Mouse (Mus musculus) heart, embryonic 16.5 days (tissue): ENCODE results near the gene Mapk13. TPM values are rescaled to one million over a fixed set of nuclear protein-coding genes. Genes with fewer than 3 reads are reported as not detected.
"Not testable (repeated sequence)": the region's sequence is repeated elsewhere in the genome, so short reads cannot be mapped to it uniquely, and the experiment has no call there.

ENCODE experiments used
- ATAC-seq: fragments of 200-750 bp; cut with Nextera tagmentation; replicated peaks from 2 replicates; pipeline ENCODE4 v1.8.0; 2017; ENCODE audit warnings: moderate number of reproducible peaks; ENCODE audit not compliant: insufficient read depth, low FRiP score; ENCODE audit errors: extremely low read depth
- H3K27ac ChIP-seq: fragments of 300-500 bp; sonication (generic); 2 replicates; pipeline ENCODE4 v1.5.1; 2014; ENCODE audit warnings: mild to moderate bottlenecking, low read length, control low read depth, moderate library complexity
- H3K27me3 ChIP-seq: fragments of 300-500 bp; sonication (generic); 2 replicates; pipeline ENCODE4 v1.6.1; 2014; ENCODE audit warnings: low read length, mixed read lengths; ENCODE audit not compliant: control insufficient read depth, insufficient read depth
- H3K36me3 ChIP-seq: fragments of 300-500 bp; sonication (generic); 2 replicates; pipeline ENCODE4 v1.6.1; 2014; ENCODE audit not compliant: control insufficient read depth, insufficient read depth
- H3K4me1 ChIP-seq: fragments of 300-500 bp; sonication (generic); 2 replicates; pipeline ENCODE4 v1.6.1; 2014; ENCODE audit warnings: low read length, mixed read lengths; ENCODE audit not compliant: control insufficient read depth, insufficient read depth
- H3K4me2 ChIP-seq: fragments of 300-500 bp; sonication (generic); 2 replicates; pipeline ENCODE4 v1.6.1; 2014; ENCODE audit warnings: low read depth, mild to moderate bottlenecking, control low read depth, low read length
- H3K4me3 ChIP-seq: fragments of 300-500 bp; sonication (generic); 2 replicates; pipeline ENCODE4 v1.5.1; 2014; ENCODE audit warnings: mild to moderate bottlenecking, control low read depth, low read length
- H3K9ac ChIP-seq: fragments of 300-500 bp; sonication (generic); 2 replicates; pipeline ENCODE4 v1.6.1; 2014; ENCODE audit warnings: low read length, control low read depth
- H3K9me3 ChIP-seq: fragments of 300-500 bp; sonication (generic); replicated peaks from 2 replicates; pipeline ENCODE4 v1.6.1; 2016; ENCODE audit warnings: low read length; ENCODE audit not compliant: control insufficient read depth
- WGBS: fragments of 180-500 bp; shearing (Covaris S2); extraction: QIAGEN DNeasy Blood & Tissue Kit; methylation state at CpG from one replicate; pipeline ENCODE4 v1.1.7; 2014; 5-methylcytosine and 5-hydroxymethylcytosine counted together
- polyA plus RNA-seq: library from polyadenylated mRNA; unstranded; fragments of >200 nt; fragmentation: Nextera tagmentation; extraction: Ambion mirVana; gene quantifications from 2 replicates; pipeline ENCODE4 v1.2.1, GENCODE M21; 2015

Gene Mapk13
- polyA plus RNA-seq, 1 experiment from 2014 or later, result 4.3 TPM

DNA sequence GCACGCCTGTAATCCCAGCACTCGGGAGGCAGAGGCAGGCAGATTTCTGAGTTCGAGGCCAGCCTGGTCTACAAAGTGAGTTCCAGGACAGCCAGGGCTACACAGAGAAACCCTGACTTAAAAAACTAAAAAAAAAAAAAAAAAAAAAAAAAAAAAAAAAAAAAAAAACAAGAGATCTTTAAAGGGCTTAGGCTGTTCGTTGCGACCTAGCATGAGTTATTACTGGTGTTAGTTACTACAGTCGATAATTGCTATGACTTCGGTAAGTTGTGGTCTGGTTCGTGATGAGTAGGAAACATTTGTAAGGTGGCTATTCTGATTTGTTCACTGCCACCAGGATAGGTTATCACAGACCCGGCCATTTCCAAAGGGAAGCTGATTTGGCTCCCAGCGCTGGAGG lies 47.2 kb downstream of the Mapk13 start:
- H3K27me3 ChIP-seq, H3K9ac ChIP-seq, H3K27ac ChIP-seq, H3K4me2 ChIP-seq, H3K9me3 ChIP-seq, H3K4me3 ChIP-seq, ATAC-seq: not testable (repeated sequence)
- 91% methylated on average over 10 of the region's 10 CpGs for WGBS
- peaks cover 16% of the 10 kb centered on the region for H3K4me1 ChIP-seq
- H3K36me3 ChIP-seq, result peaks cover 45% of the 10 kb centered on the region

GRCm38 (mm10) chr17:28816875-28817811 lies 48.0 kb downstream of the Mapk13 start:
- Histone ChIP-seq H3K27ac (no peak overlapping the region), H3K27me3 (no peaks in the 10 kb centered on the region), H3K4me3 (no peak overlapping the region), H3K9me3 (no peaks in the 10 kb centered on the region), H3K4me1 (peaks cover 16% of the 10 kb centered on the region), H3K36me3 (peaks cover 53% of the 10 kb centered on the region), H3K9ac (no peak overlapping the region), H3K4me2 (no peak overlapping the region)
- 93% methylated on average over 25 of the region's 25 CpGs for WGBS
- ATAC-seq, result no peak

DNA sequence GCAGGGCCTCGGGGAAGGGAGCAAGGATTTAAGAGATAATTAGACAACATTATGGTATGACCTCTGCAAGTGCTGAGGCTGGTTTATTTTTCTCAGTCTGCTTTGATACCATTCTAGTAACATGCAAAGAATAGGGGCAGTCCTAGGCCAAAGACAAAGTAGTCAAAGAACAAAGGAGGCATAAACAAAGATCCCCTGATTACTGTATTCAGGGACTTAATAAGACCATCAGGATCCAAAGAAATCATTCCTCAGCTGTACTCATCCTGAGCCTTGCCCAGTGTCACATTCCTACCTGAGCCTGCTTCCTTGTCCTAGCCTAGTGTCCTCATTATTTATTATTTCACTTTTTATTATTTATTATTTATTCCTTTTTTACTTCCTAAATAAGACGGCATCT lies 51.1 kb downstream of the Mapk13 start:
- no peak overlapping the region for H3K27ac ChIP-seq
- peaks cover 61% of the 10 kb centered on the region for H3K36me3 ChIP-seq
- no peak overlapping the region for H3K9ac ChIP-seq
- H3K4me3 ChIP-seq, result no peak overlapping the region
- H3K27me3 ChIP-seq, result no peaks in the 10 kb centered on the region
- no peak overlapping the region for H3K4me2 ChIP-seq
- H3K4me1 ChIP-seq, result peaks cover 15% of the 10 kb centered on the region
- 80% methylated on average over 2 of the region's 2 CpGs for WGBS
- no peaks in the 10 kb centered on the region for H3K9me3 ChIP-seq
- ATAC-seq, result no peak

- WGBS, result 91% methylated on average over 13 of the region's 13 CpGs
- no peak overlapping the region for H3K27ac ChIP-seq
- no peak overlapping the region for H3K9ac ChIP-seq
- H3K36me3 ChIP-seq, result peaks cover 49% of the 10 kb centered on the region
- H3K4me2 ChIP-seq, result no peak overlapping the region
- no peak for ATAC-seq
- H3K27me3 ChIP-seq, result no peaks in the 10 kb centered on the region
- no peaks in the 10 kb centered on the region for H3K9me3 ChIP-seq
- no peak overlapping the region for H3K4me3 ChIP-seq
- peaks cover 11% of the 10 kb centered on the region for H3K4me1 ChIP-seq
Observed at GRCm38 (mm10) chr17:28823004-28823745, 54.1 kb downstream of the Mapk13 start.

- Histone ChIP-seq H3K9me3 (no peaks in the 10 kb centered on the region), H3K4me3 (no peak overlapping the region), H3K27ac (no peak overlapping the region), H3K4me1 (peaks cover 11% of the 10 kb centered on the region), H3K36me3 (peaks cover 49% of the 10 kb centered on the region), H3K9ac (no peak overlapping the region), H3K4me2 (no peak overlapping the region), H3K27me3 (no peaks in the 10 kb centered on the region)
- no peak for ATAC-seq
- 93% methylated on average over 11 of the region's 11 CpGs for WGBS
Observed at GRCm38 (mm10) chr17:28823749-28824148, 54.7 kb downstream of the Mapk13 start.

- H3K4me1 ChIP-seq, result peaks cover 11% of the 10 kb centered on the region
- no peaks in the 10 kb centered on the region for H3K9me3 ChIP-seq
- H3K9ac ChIP-seq, result no peak overlapping the region
- ATAC-seq, result no peak
- H3K36me3 ChIP-seq, result peaks cover 47% of the 10 kb centered on the region
- WGBS, result 59% methylated on average over 6 of the region's 6 CpGs
- no peak overlapping the region for H3K4me2 ChIP-seq
- H3K27ac ChIP-seq, result peak overlapping the region; percentile 63
- H3K4me3 ChIP-seq, result no peak overlapping the region
- H3K27me3 ChIP-seq, result no peaks in the 10 kb centered on the region
Observed at GRCm38 (mm10) chr17:28824896-28825295, 55.8 kb downstream of the Mapk13 start.

- Histone ChIP-seq H3K36me3 (peaks cover 51% of the 10 kb centered on the region), H3K9ac (no peak overlapping the region), H3K4me1 (peaks cover 11% of the 10 kb centered on the region), H3K27me3 (no peaks in the 10 kb centered on the region), H3K27ac (peak overlapping the region; percentile 63), H3K4me3 (no peak overlapping the region), H3K9me3 (no peaks in the 10 kb centered on the region), H3K4me2 (no peak overlapping the region)
- WGBS, result 75% methylated on average over 6 of the region's 6 CpGs
- ATAC-seq, result peak; percentile 25; the same call in 1 of the 2 replicates
Observed at GRCm38 (mm10) chr17:28825359-28826041, 56.4 kb downstream of the Mapk13 start.

GRCm38 (mm10) chr17:28827665-28828231 lies 58.7 kb downstream of the Mapk13 start:
- Histone ChIP-seq H3K9ac (no peak overlapping the region), H3K4me3 (no peak overlapping the region), H3K27me3 (no peaks in the 10 kb centered on the region), H3K4me2 (no peak overlapping the region), H3K36me3 (peaks cover 39% of the 10 kb centered on the region), H3K9me3 (no peaks in the 10 kb centered on the region), H3K27ac (no peak overlapping the region), H3K4me1 (peaks cover 13% of the 10 kb centered on the region)
- ATAC-seq, result no peak
- 87% methylated on average over 8 of the region's 8 CpGs for WGBS
